Mouse (Mus musculus) NIH3T3 (cell line): ENCODE data around the gene Gsg1l.

ENCODE experiments used
- DNase-seq: peaks from one replicate; pipeline ENCODE4 v3.0.0-alpha.2; 2012; ENCODE audit warnings: low read depth

Gsg1l gene

GRCm38 (mm10) chr7:125934319-125934718, 147.9 kb downstream of the Gsg1l start:
- DNase-seq = peak; percentile 17

GRCm38 (mm10) chr7:125933356-125934244, 148.6 kb downstream of the Gsg1l start:
- peak; percentile 47 for DNase-seq

GRCm38 (mm10) chr7:125931602-125932001, 150.6 kb downstream of the Gsg1l start:
- DNase-seq = no peak

- DNase-seq = no peak
These were observed 158.2 kb downstream of the Gsg1l start for GRCm38 (mm10) chr7:125924044-125924443.

- no peak for DNase-seq
These were observed 161.4 kb downstream of the Gsg1l start for GRCm38 (mm10) chr7:125920801-125921200.

GRCm38 (mm10) chr7:125900386-125901161, 181.6 kb downstream of the Gsg1l start:
- DNase-seq = no peak

- DNase-seq = no peak
These were observed 182.3 kb downstream of the Gsg1l start for GRCm38 (mm10) chr7:125899916-125900315.

GRCm38 (mm10) chr7:125899036-125899435, 183.2 kb downstream of the Gsg1l start:
- DNase-seq = peak; percentile 89

- no peak for DNase-seq
These were observed 185.2 kb downstream of the Gsg1l start for GRCm38 (mm10) chr7:125897059-125897458.

GRCm38 (mm10) chr7:125893621-125894020, 188.6 kb downstream of the Gsg1l start:
- no peak for DNase-seq

- peak; percentile 76 for DNase-seq
These were observed 193.8 kb downstream of the Gsg1l start for GRCm38 (mm10) chr7:125888373-125888772.

GRCm38 (mm10) chr7:125887761-125888160, 194.4 kb downstream of the Gsg1l start:
- no peak for DNase-seq

- no peak for DNase-seq
These were observed 195.1 kb downstream of the Gsg1l start for GRCm38 (mm10) chr7:125887124-125887523.

- no peak for DNase-seq
These were observed 196.0 kb downstream of the Gsg1l start for GRCm38 (mm10) chr7:125886116-125886680.

GRCm38 (mm10) chr7:125883232-125883631, 199.0 kb downstream of the Gsg1l start:
- no peak for DNase-seq

- no peak for DNase-seq
These were observed 204.2 kb downstream of the Gsg1l start for GRCm38 (mm10) chr7:125878040-125878439.

- DNase-seq = no peak
These were observed 208.2 kb downstream of the Gsg1l start for GRCm38 (mm10) chr7:125873971-125874495.

- DNase-seq = no peak
These were observed 209.3 kb downstream of the Gsg1l start for GRCm38 (mm10) chr7:125872874-125873273.

- no peak for DNase-seq
These were observed 210.0 kb downstream of the Gsg1l start for GRCm38 (mm10) chr7:125872202-125872580.

- no peak for DNase-seq
These were observed 210.6 kb downstream of the Gsg1l start for GRCm38 (mm10) chr7:125871404-125872201.

GRCm38 (mm10) chr7:125868570-125868969, 213.6 kb downstream of the Gsg1l start:
- DNase-seq = no peak

- no peak for DNase-seq
These were observed 217.0 kb downstream of the Gsg1l start for GRCm38 (mm10) chr7:125865234-125865633.
